Mouse (Mus musculus): ENCODE data around the gene Gm5662. TPM values are rescaled to one million over a fixed set of nuclear protein-coding genes. Genes with fewer than 3 reads are reported as not detected.
"Not testable (repeated sequence)": the region's sequence is repeated elsewhere in the genome, so short reads cannot be mapped to it uniquely, and the experiment has no call there.

Gm5662 gene
- polyA plus RNA-seq (2012; fragmentation: generic; extraction: Trizol) = 1.2 TPM

GRCm38 (mm10) chr12:88274400-88274799, at the start of gene Gm5662:
Gene Gm5662 (minus strand): TSS chr12:88274500.
- H3K4me2 ChIP-seq (ENCODE audit: low read depth); H3K27me3 ChIP-seq (ENCODE audit: control insufficient read depth, insufficient read depth, insufficient read length); H3ac ChIP-seq (ENCODE audit: control insufficient read depth, insufficient read length); H3K36me3 ChIP-seq (ENCODE audit: control insufficient read depth, insufficient read depth); H3K4me3 ChIP-seq; H3K79me2 ChIP-seq (ENCODE audit: control insufficient read depth, insufficient read depth): not testable (repeated sequence)

DNA sequence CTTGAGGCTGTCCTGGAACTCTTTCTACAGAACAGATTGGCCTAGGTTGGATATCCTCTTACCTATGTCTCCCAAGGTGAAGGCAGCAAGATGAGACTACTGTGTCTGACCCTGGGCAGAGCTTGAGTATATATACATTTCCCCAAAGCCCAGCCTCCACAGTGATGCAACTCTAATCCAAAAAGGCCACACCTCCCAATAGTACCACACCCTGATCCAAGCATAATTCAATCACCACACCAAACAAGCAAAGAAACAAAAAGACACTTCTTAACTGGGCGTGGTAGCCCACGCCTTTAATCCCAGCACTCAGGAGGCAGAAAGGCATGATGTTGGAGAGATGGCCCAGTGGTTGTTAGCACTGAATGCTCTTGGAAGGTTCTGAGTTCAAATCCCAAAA, 49.6 kb upstream of the Gm5662 start, which contains the start of gene Gm5039:
Gene Gm5039, minus strand, starts transcription at position 101 of the 400 bp plus-strand sequence.
- H3K4me3 ChIP-seq; H3K79me2 ChIP-seq (ENCODE audit: control insufficient read depth, insufficient read depth); H3ac ChIP-seq (ENCODE audit: control insufficient read depth, insufficient read length); H3K36me3 ChIP-seq (ENCODE audit: control insufficient read depth, insufficient read depth); H3K4me2 ChIP-seq (ENCODE audit: low read depth); H3K27me3 ChIP-seq (ENCODE audit: control insufficient read depth, insufficient read depth, insufficient read length): not testable (repeated sequence)

GRCm38 (mm10) chr12:88314556-88314955, 40.3 kb upstream of the Gm5662 start:
- no peak overlapping the region for H3K4me3 ChIP-seq
- H3K4me2 ChIP-seq (ENCODE audit: low read depth) = no peak overlapping the region
- TF ChIP-seq USF1 (IDR thresholded peaks at IDR 0.05; ENCODE audit: low read depth) (no peak), CEBPB (IDR thresholded peaks at IDR 0.05; ENCODE audit: insufficient read depth, poor library complexity, severe bottlenecking) (no peak), TCF12 (IDR thresholded peaks at IDR 0.05; ENCODE audit: insufficient read depth, poor library complexity, severe bottlenecking) (no peak), E2F4 (IDR thresholded peaks at IDR 0.05; ENCODE audit: insufficient read depth) (no peak), POLR2A (IDR thresholded peaks at IDR 0.05; ENCODE audit: insufficient read length, low read depth) (no peak), SRF (IDR thresholded peaks at IDR 0.05; ENCODE audit: control insufficient read depth, insufficient read length, low read depth) (no peak), REST (IDR thresholded peaks at IDR 0.05; ENCODE audit: insufficient read depth, insufficient read length) (no peak)
- H3K27me3 ChIP-seq (ENCODE audit: control insufficient read depth, insufficient read depth, insufficient read length) = no peaks in the 10 kb centered on the region
- H3K79me2 ChIP-seq (ENCODE audit: control insufficient read depth, insufficient read depth) = no peaks in the 10 kb centered on the region
- no peaks in the 10 kb centered on the region for H3K36me3 ChIP-seq (ENCODE audit: control insufficient read depth, insufficient read depth)
- no peak overlapping the region for H3ac ChIP-seq (ENCODE audit: control insufficient read depth, insufficient read length)

DNA sequence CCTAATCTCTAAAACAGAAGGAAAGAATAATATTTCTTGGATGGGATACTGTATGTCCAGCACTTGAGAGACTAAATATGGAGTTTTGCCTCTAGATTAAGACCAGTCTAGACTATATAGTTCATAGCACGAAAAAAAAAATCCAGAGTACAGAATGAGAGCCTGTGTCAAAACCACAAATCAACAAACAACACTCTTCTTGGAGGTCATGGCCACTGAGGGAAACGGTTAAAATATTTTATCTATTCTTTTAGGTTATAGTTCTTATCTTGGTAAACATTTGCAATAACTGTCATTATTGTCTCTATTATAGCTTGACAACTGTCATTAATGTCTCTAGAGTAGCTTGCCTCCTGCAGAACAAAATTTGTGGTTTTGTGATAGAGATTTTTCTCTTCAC, 22.9 kb upstream of the Gm5662 start:
- not testable (repeated sequence) for H3ac ChIP-seq (ENCODE audit: control insufficient read depth, insufficient read length); H3K4me2 ChIP-seq (ENCODE audit: low read depth); H3K4me3 ChIP-seq; H3K79me2 ChIP-seq (ENCODE audit: control insufficient read depth, insufficient read depth); H3K27me3 ChIP-seq (ENCODE audit: control insufficient read depth, insufficient read depth, insufficient read length); H3K36me3 ChIP-seq (ENCODE audit: control insufficient read depth, insufficient read depth)

GRCm38 (mm10) chr12:88293082-88293481, 18.8 kb upstream of the Gm5662 start:
- H3K4me2 ChIP-seq (ENCODE audit: low read depth); H3K4me3 ChIP-seq; H3K36me3 ChIP-seq (ENCODE audit: control insufficient read depth, insufficient read depth); H3K79me2 ChIP-seq (ENCODE audit: control insufficient read depth, insufficient read depth); H3ac ChIP-seq (ENCODE audit: control insufficient read depth, insufficient read length); H3K27me3 ChIP-seq (ENCODE audit: control insufficient read depth, insufficient read depth, insufficient read length): not testable (repeated sequence)
- TF ChIP-seq CEBPB (IDR thresholded peaks at IDR 0.05; ENCODE audit: insufficient read depth, poor library complexity, severe bottlenecking) (peak; percentile 98), MYOG (IDR thresholded peaks at IDR 0.05; ENCODE audit: control insufficient read depth in 1 of 3, insufficient read depth in 1 of 3, insufficient read length in 2 of 3, low read depth in 2 of 3) (peak in 2 of 3 experiments; percentile 48 to 83), MYOD1 (IDR thresholded peaks at IDR 0.05; ENCODE audit: control insufficient read depth in 1 of 3, insufficient read length in 2 of 3, low read depth in 2 of 3) (peak; percentile 63 to 71 (median 68)), TCF12 (IDR thresholded peaks at IDR 0.05; ENCODE audit: insufficient read depth, poor library complexity, severe bottlenecking) (peak; percentile 69)

DNA sequence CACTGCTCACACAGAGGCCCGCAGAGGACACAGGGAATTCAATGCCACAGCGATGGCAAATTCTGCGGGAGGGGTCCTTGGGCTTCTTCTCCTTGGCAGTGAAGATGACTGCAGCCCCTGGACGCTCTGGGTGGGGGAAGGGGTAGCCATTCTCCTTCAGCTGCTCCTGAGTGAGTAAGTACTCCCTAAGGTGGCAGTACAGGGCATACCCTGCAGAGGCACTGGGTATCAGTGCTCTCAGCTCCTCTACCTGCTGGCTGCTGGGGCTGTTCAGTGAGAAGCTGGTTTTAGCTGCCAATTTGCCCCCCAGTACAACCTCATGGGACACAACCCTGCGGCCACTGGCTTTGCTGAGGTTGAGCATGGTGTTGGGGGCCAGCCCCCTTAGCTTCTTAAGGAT, 10.9 kb upstream of the Gm5662 start:
- H3K36me3 ChIP-seq (ENCODE audit: control insufficient read depth, insufficient read depth); H3K79me2 ChIP-seq (ENCODE audit: control insufficient read depth, insufficient read depth); H3ac ChIP-seq (ENCODE audit: control insufficient read depth, insufficient read length); H3K4me2 ChIP-seq (ENCODE audit: low read depth); H3K27me3 ChIP-seq (ENCODE audit: control insufficient read depth, insufficient read depth, insufficient read length); H3K4me3 ChIP-seq: not testable (repeated sequence)

DNA sequence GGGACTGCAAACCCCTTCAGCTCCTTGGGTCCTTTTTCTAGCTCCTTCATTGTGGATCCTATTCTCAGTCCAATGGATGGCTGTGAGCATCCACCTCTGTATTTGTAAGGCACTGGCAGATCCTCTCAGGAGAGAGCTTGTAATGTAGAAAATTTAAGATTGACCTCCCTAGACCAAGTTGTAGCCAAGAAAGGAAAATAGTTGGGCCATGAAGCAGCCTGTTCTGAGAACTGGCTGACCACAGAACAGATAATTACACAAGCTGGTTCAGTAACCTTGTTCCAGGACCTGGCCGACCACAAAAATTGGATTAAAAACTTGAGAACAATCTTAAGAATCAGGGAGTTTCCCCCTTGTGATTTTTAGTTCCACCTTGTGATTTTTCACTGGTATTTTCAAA, 17.1 kb downstream of the Gm5662 start:
- H3K4me2 ChIP-seq (ENCODE audit: low read depth) = no peak overlapping the region
- TF ChIP-seq CEBPB (IDR thresholded peaks at IDR 0.05; ENCODE audit: insufficient read depth, poor library complexity, severe bottlenecking) (0 out of 2 replicates have a peak, but pooled peaks have one; percentile 29), USF1 (IDR thresholded peaks at IDR 0.05; ENCODE audit: low read depth) (no peak)
- H3K36me3 ChIP-seq (ENCODE audit: control insufficient read depth, insufficient read depth) = no peaks in the 10 kb centered on the region
- no peak overlapping the region for H3K4me3 ChIP-seq
- no peak overlapping the region for H3ac ChIP-seq (ENCODE audit: control insufficient read depth, insufficient read length)
- H3K79me2 ChIP-seq (ENCODE audit: control insufficient read depth, insufficient read depth) = no peaks in the 10 kb centered on the region
- H3K27me3 ChIP-seq (ENCODE audit: control insufficient read depth, insufficient read depth, insufficient read length) = no peaks in the 10 kb centered on the region
